Mouse (Mus musculus) embryonic facial prominence, embryonic 11.5 days (tissue): Measurements from ENCODE around the gene Myo1c. TPM values are rescaled to one million over a fixed set of nuclear protein-coding genes. Genes with fewer than 3 reads are reported as not detected.

Experiments
- ATAC-seq: fragments of 200-750 bp; cut with Nextera tagmentation; replicated peaks from 2 replicates; pipeline ENCODE4 v1.8.0; 2017; ENCODE audit warnings: low read depth; ENCODE audit not compliant: insufficient number of reproducible peaks, low FRiP score, low TSS enrichment
- DNase-seq: peaks from one replicate; pipeline ENCODE4 v3.0.0-alpha.2; 2015; ENCODE audit warnings: low spot score
- H3K27ac ChIP-seq: fragments of 300-500 bp; sonication (generic); replicated peaks from 2 replicates; pipeline ENCODE4 v1.5.1; 2014; ENCODE audit warnings: mild to moderate bottlenecking, low read depth, low read length, control low read depth
- H3K27me3 ChIP-seq: fragments of 300-500 bp; sonication (generic); 2 replicates; pipeline ENCODE4 v1.6.1; 2014; ENCODE audit warnings: mild to moderate bottlenecking, low read length, moderate library complexity, mixed read lengths; ENCODE audit not compliant: control insufficient read depth, insufficient read depth
- H3K36me3 ChIP-seq: fragments of 300-500 bp; sonication (generic); replicated peaks from 2 replicates; pipeline ENCODE4 v1.6.1; 2014; ENCODE audit warnings: low read depth, mild to moderate bottlenecking, low read length, moderate library complexity, mixed read lengths; ENCODE audit not compliant: control insufficient read depth, insufficient read depth
- H3K4me1 ChIP-seq: fragments of 300-500 bp; sonication (generic); 2 replicates; pipeline ENCODE4 v1.6.1; 2014; ENCODE audit warnings: low read length, mixed read lengths; ENCODE audit not compliant: control insufficient read depth, insufficient read depth
- H3K4me2 ChIP-seq: fragments of 300-500 bp; sonication (generic); 2 replicates; pipeline ENCODE4 v1.6.1; 2014; ENCODE audit warnings: low read depth, mild to moderate bottlenecking, control low read depth, low read length, moderate library complexity
- H3K4me3 ChIP-seq: fragments of 300-500 bp; sonication (generic); 2 replicates; pipeline ENCODE4 v1.5.1; 2014; ENCODE audit warnings: low read depth, low read length, control low read depth
- H3K9ac ChIP-seq: fragments of 300-500 bp; sonication (generic); replicated peaks from 2 replicates; pipeline ENCODE4 v1.6.1; 2014; ENCODE audit warnings: mild to moderate bottlenecking, control low read depth, low read length
- H3K9me3 ChIP-seq: fragments of 300-500 bp; sonication (generic); replicated peaks from 2 replicates; pipeline ENCODE4 v1.6.1; 2016; ENCODE audit warnings: mild to moderate bottlenecking, low read length, inconsistent platforms, mixed read lengths; ENCODE audit not compliant: control insufficient read depth
- WGBS: fragments of 180-500 bp; shearing (Covaris S2); extraction: QIAGEN DNeasy Blood & Tissue Kit; methylation state at CpG from one replicate; pipeline ENCODE4 v1.1.7; 2014; 5-methylcytosine and 5-hydroxymethylcytosine counted together
- polyA plus RNA-seq: library from polyadenylated mRNA; unstranded; fragments of >200 nt; fragmentation: Nextera tagmentation; extraction: Ambion mirVana; gene quantifications from 2 replicates; pipeline ENCODE4 v1.2.1, GENCODE M21; 2014

Myo1c gene
- polyA plus RNA-seq, 1 experiment from 2014 or later: 14.1 TPM

DNA sequence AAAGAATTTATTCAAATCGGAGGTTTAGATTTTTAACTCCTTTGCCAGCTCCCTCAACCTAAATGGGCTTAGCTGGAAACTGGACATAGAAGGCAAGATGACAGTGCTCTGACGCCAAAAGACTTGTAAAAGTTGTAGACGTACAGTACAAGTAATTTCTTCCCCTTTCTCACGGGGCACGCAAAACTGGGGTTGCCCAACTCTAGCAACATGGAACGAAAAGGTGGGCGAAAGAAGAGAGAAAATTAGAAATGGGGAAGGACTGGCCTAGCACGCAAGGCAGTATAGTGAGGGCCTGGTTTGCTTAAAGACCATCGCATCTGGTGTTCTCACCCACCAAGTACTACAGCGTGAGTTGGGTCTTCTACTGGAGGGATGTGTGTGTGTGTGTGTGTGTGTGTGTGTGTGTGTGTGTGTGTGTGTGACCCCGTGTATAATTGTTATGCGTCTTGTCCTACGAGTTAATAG lies 688 bp downstream of the Myo1c start:
- Histone ChIP-seq H3K27ac (no peak overlapping the region), H3K4me2 (peak overlapping the region; percentile 91), H3K9me3 (no peaks in the 10 kb centered on the region), H3K4me3 (peak overlapping the region; percentile 67), H3K9ac (peak overlapping the region; percentile 78), H3K4me1 (peaks cover 9% of the 10 kb centered on the region), H3K36me3 (no peaks in the 10 kb centered on the region), H3K27me3 (peaks cover 15% of the 10 kb centered on the region)
- WGBS: 45% methylated on average over 13 of the region's 13 CpGs
- no peak for DNase-seq
- ATAC-seq: no peak

DNA sequence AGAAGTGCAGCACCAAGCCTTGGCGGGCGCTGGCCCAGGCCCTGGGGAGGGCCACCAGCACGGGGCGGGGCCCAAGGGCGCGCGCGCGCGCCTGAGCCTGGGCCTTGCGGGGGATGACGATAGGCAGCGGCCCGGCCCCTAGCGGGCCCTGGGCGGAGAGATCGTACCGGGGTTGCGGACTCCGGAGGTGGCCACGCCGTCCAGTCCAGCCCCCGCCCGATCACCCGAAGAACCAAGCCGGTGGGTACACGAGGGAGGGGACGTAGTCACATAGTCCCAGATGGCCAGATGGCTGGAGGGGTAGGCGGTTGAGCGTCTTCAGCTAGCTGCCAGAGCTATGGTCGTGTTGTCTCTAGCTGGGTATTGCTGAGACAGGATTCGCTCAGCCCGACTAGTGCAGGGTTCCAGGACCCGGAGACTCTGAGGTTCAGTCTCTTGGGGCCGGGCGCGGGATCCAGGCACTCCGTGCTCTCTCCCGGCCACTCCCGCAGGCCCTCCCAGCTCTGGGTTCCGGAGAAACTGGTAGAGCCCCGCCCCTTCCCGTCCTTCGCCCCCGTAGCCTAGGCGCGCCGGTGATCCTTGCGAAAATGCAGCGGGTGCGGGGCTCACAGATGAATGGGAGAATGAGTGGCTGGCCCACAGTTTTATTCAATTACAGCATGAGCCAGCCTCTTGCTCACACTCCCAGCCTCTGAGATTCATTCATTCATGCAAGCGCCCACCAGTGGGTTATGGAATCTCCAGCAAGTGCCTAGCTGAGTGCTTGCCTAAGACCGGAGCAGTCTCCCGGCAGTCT lies 1.3 kb downstream of the Myo1c start:
- no peaks in the 10 kb centered on the region for H3K9me3 ChIP-seq
- peak overlapping the region; percentile 67 for H3K4me3 ChIP-seq
- under 1% methylated on average over 51 of the region's 54 CpGs for WGBS
- ATAC-seq: peak; percentile 45
- H3K27me3 ChIP-seq: peaks cover 15% of the 10 kb centered on the region
- peaks cover 9% of the 10 kb centered on the region for H3K4me1 ChIP-seq
- H3K36me3 ChIP-seq: no peaks in the 10 kb centered on the region
- peak overlapping the region; percentile 91 for H3K4me2 ChIP-seq
- peak; percentile 70 for DNase-seq
- H3K27ac ChIP-seq: peak overlapping the region; percentile 35; the same call in 1 of the 2 replicates
- H3K9ac ChIP-seq: peak overlapping the region; percentile 78

DNA sequence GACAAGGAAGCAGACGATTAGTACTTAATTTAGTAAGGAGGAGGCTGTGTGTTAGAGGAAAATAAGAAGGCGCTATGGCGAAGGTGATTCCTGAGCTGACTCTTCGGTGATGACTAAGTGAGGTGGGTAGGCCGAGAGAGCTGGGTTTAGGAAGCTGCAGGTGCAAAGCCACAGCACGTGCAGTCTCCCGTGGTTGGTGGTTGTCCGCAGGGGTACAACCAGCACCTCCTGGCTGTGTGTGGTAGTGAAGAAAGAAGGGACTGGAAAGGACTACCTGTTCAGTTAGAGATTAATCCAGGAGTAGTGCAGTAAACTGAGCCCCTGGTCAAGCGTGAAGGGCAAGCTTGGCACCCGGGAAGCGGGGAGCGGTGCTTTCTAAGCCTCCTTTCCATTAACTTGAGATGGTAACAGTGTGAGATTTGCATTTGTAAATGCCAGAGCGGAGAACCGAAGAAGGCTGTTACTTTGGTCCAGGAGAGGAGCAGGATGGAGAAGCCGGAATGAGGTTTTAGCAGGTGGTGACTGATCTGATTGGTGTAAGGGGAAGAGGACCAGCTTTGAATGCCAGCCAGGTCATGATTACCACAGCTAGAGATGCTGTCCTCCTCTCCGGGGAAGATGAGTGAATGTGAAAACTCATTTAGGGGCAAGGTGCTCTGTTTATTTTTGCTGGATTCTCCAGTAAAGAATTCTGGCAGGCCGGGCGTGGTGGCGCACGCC lies 2.1 kb downstream of the Myo1c start:
- Histone ChIP-seq H3K4me1 (peaks cover 9% of the 10 kb centered on the region), H3K36me3 (no peaks in the 10 kb centered on the region), H3K9me3 (no peaks in the 10 kb centered on the region), H3K4me2 (peak overlapping the region; percentile 91), H3K27ac (no peak overlapping the region), H3K4me3 (peak overlapping the region; percentile 67), H3K27me3 (peaks cover 15% of the 10 kb centered on the region), H3K9ac (peak overlapping the region; percentile 78)
- 17% methylated on average over 20 of the region's 20 CpGs for WGBS
- no peak for ATAC-seq
- DNase-seq: no peak

DNA sequence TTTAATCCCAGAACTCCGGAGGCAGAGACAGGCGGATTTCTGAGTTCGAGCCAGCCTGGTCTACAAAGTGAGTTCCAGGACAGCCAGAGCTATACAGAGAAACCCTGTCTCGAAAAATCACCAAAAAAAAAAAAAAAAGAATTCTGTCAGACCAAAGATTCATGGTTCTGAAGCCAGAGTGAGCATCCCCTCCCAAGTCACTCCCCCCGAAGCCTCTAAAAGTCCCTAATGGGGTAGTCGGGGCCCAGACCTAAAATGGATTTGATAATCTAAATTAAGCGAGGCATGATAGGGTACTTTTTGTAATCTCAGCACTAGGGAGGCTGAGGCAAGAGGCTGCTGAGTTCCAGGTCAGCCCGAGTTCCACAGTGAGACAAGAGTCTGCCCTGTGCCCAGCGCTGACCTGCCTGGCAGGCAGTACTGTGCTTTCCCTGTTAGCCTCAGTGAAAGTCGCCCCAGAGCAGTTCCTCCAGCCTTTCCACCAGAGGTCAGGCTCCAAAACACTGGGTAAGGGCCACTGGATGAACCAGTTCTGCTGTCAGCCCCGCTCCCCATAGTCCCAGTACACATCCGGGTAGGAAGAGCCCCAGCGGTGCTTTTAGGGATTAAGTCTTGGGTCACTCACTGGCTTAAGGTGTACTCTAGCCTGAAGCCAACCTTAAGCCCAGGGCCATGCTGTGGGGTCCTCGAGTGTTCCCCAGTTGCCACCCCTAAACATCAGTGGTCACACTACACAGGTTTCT lies 2.8 kb downstream of the Myo1c start:
- DNase-seq: no peak
- no peaks in the 10 kb centered on the region for H3K9me3 ChIP-seq
- H3K4me2 ChIP-seq: peak overlapping the region; percentile 94; the same call in 1 of the 2 replicates
- peaks cover 15% of the 10 kb centered on the region for H3K27me3 ChIP-seq
- H3K9ac ChIP-seq: no peak overlapping the region
- no peak overlapping the region for H3K27ac ChIP-seq
- 0 out of 2 replicates have a peak overlapping the region, but pooled peaks have one; percentile 2 for H3K4me3 ChIP-seq
- ATAC-seq: no peak
- H3K4me1 ChIP-seq: peaks cover 9% of the 10 kb centered on the region
- WGBS: 28% methylated on average over 14 of the region's 14 CpGs
- no peaks in the 10 kb centered on the region for H3K36me3 ChIP-seq

DNA sequence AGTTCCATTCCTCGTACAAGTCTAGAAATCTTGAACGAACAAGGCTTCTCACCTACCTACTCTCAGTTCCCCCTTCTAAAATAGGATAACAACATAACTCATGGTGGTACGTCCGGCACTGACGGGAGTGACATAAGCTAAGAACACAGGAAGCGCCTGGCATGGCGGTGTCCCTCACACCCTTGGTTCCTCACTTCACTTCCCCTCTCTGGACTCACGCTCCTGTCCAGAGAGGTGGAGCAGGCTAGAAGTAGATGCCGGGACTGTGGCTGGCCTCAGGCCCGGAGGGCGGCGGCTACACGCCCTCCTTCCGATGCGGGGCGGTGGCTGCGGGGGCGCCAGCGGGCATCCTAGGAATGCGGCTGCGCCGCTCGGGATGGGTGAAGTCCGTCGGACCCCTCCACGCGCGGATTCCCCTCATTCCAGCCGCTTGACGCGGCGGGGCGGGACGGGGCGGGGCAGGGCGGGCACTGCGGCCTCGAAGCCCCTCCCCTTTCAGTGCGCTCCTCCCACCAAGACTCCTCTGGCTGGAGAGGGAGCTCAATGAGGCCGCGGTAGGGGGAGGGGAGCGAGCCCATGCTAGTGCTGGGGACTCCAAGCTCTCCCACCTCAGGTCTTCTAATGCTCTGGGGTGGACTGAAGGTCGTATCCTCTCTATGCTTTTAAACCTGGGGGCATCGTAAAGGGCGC lies 3.6 kb downstream of the Myo1c start:
- 1% methylated on average over 33 of the region's 45 CpGs for WGBS
- peak overlapping the region; percentile 46 for H3K4me3 ChIP-seq
- peak overlapping the region; percentile 94 for H3K4me2 ChIP-seq
- H3K27ac ChIP-seq: no peak overlapping the region
- H3K9ac ChIP-seq: peak overlapping the region; percentile 37; the same call in 1 of the 2 replicates
- H3K36me3 ChIP-seq: no peaks in the 10 kb centered on the region
- ATAC-seq (peak; percentile 12; the same call in 1 of the 2 replicates), DNase-seq (peak; percentile 88)
- peaks cover 9% of the 10 kb centered on the region for H3K4me1 ChIP-seq
- H3K9me3 ChIP-seq: no peaks in the 10 kb centered on the region
- H3K27me3 ChIP-seq: peaks cover 15% of the 10 kb centered on the region

DNA sequence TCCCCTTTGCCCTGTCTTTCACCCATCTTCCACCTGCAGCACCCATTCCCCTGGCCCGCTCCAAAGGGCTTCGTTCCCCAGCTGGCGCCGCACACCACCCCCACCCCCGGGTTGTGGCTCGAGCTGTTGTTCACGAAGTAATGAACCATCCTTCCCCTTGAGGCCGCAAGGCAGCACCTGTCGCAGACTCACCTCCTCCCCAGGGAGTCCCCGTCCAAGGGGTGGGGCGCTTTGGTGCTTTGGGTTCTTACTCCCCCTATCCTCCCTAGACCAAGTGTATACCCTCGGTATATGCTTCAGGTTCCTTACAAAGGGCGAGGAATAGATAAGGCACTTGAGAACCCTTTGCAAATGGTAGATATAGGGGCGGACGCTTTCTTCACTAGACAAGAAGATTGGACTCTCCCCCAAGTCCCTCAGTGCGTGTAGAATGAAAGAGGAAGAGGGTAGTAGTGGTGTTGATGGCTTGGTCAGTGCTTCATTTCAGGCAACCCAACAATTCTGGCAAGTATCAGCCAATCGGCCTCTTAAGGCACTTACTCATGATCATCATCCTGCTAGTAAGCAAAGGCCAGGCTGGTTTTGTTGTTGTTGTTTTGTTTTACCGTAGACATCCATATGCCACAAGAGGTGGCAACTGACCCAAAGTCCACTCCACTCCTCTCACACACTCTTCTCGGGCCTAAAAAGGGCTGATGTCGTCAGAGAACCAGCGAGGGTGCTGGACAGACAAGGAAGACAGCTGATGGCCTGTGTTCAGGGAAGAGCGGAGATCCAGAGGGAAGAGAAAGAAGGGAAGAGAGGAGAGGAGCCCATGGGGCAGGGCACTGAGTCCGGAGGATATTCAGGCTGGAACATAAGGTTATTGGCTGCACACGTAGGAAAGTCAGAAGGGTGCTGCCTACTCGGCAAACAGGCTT lies 4.4 kb downstream of the Myo1c start:
- DNase-seq: no peak
- no peaks in the 10 kb centered on the region for H3K36me3 ChIP-seq
- H3K4me3 ChIP-seq: peak overlapping the region; percentile 46
- 41% methylated on average over 25 of the region's 25 CpGs for whole genome bisulfite sequencing
- no peak for ATAC-seq
- H3K9me3 ChIP-seq: no peaks in the 10 kb centered on the region
- H3K4me1 ChIP-seq: peaks cover 9% of the 10 kb centered on the region
- peak overlapping the region; percentile 94 for H3K4me2 ChIP-seq
- H3K9ac ChIP-seq: no peak overlapping the region
- no peak overlapping the region for H3K27ac ChIP-seq
- peaks cover 15% of the 10 kb centered on the region for H3K27me3 ChIP-seq
